Mouse (Mus musculus): ENCODE measurements around the gene Hist1h3i.

Hist1h3i gene

DNA sequence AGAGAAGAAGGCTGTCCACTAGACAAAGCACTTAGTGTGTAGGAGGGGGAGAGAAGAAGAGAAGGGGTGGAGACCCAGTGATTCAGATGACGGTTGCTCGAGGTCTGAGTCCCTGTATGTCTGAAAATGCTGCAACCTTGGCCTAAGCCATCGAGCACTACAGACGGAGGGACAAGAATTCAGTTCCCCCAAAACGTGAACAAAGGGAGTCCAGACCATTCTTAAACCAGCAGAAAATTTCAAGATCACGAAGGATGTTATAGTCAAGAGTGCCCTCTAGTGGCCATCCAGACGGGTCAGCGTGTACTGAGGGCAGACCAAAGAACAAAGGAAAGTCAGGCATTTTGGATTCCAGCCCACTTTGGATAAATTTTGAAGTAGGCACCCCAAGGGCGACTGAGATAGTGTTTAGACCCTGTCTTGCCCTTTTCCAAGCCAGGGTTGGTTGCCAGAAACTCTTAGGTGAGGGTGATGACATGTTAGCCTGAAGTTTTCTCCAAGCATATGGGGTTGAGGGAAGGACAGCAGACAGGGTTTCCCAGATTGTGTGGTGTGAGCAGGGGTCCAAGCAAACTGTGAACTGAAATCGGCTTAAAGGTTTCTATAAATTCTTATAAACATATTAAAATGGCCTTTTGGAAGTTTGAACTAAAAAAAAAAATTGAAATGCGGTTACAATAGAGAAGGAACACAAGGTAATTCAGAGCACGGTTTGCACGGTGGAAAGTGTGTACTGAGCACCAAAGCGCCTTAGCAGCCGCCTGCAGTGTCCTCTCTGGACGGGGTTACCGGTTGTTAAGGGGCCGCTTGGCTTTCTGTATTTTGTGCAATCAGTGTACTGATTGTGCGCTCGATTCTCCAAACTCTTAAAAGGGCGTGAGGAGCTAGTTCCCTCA, 48.9 kb downstream of the Hist1h3i start:
- peak; percentile 71 for DNase-seq

- DNase-seq = no peak
Measured at GRCm38 (mm10) chr13:21733466-21733865, 49.7 kb downstream of the Hist1h3i start.

Measured in right cerebral cortex, adult 18-20 months (tissue).